Mouse (Mus musculus) midbrain, embryonic 14.5 days (tissue): Measurements from ENCODE around the gene Mapkbp1. TPM values are rescaled to one million over a fixed set of nuclear protein-coding genes. Genes with fewer than 3 reads are reported as not detected.

Experiments
- ATAC-seq: fragments of 200-750 bp; cut with Nextera tagmentation; 2 replicates; pipeline ENCODE4 v1.8.0; 2017; ENCODE audit warnings: moderate number of reproducible peaks, moderate library complexity; ENCODE audit not compliant: low FRiP score, low TSS enrichment
- DNase-seq: peaks from one replicate; pipeline ENCODE4 v3.0.0-alpha.2; 2015
- H3K27ac ChIP-seq: fragments of 300-500 bp; sonication (generic); replicated peaks from 2 replicates; pipeline ENCODE4 v1.5.1; 2014; ENCODE audit warnings: mild to moderate bottlenecking, low read depth, low read length, moderate library complexity
- H3K27me3 ChIP-seq: fragments of 300-500 bp; sonication (generic); 2 replicates; pipeline ENCODE4 v1.6.1; 2014; ENCODE audit warnings: low read length, control low read depth, mixed read lengths; ENCODE audit not compliant: control insufficient read depth, insufficient read depth
- H3K36me3 ChIP-seq: fragments of 300-500 bp; sonication (generic); 2 replicates; pipeline ENCODE4 v1.6.1; 2014; ENCODE audit warnings: low read length, control low read depth; ENCODE audit not compliant: control insufficient read depth, insufficient read depth
- H3K4me1 ChIP-seq: fragments of 300-500 bp; sonication (generic); 2 replicates; pipeline ENCODE4 v1.6.1; 2014; ENCODE audit warnings: mild to moderate bottlenecking, antibody characterized with exemption, low read length, control low read depth; ENCODE audit not compliant: control insufficient read depth, insufficient read depth
- H3K4me2 ChIP-seq: fragments of 300-500 bp; sonication (generic); 2 replicates; pipeline ENCODE4 v1.6.1; 2014; ENCODE audit warnings: mild to moderate bottlenecking, low read length, moderate library complexity
- H3K4me3 ChIP-seq: fragments of 300-500 bp; sonication (generic); replicated peaks from 2 replicates; pipeline ENCODE4 v1.5.1; 2014; ENCODE audit warnings: low read depth, low read length
- H3K9ac ChIP-seq: fragments of 300-500 bp; sonication (generic); replicated peaks from 2 replicates; pipeline ENCODE4 v1.6.1; 2014; ENCODE audit warnings: mild to moderate bottlenecking, low read length, moderate library complexity
- H3K9me3 ChIP-seq: fragments of 300-500 bp; sonication (generic); 2 replicates; pipeline ENCODE4 v1.6.1; 2016; ENCODE audit warnings: low read length, control low read depth, mixed read lengths; ENCODE audit not compliant: control insufficient read depth
- WGBS: fragments of 180-500 bp; shearing (Covaris S2); extraction: QIAGEN DNeasy Blood & Tissue Kit; methylation state at CpG from one replicate; pipeline ENCODE4 v1.1.7; 2014; 5-methylcytosine and 5-hydroxymethylcytosine counted together
- polyA plus RNA-seq: library from polyadenylated mRNA; unstranded; fragments of >200 nt; fragmentation: Nextera tagmentation; extraction: Ambion mirVana; gene quantifications from 2 replicates; pipeline ENCODE4 v1.2.1, GENCODE M21; 2014

Mapkbp1 gene
- polyA plus RNA-seq, 1 experiment from 2014 or later: 8.1 TPM

DNA sequence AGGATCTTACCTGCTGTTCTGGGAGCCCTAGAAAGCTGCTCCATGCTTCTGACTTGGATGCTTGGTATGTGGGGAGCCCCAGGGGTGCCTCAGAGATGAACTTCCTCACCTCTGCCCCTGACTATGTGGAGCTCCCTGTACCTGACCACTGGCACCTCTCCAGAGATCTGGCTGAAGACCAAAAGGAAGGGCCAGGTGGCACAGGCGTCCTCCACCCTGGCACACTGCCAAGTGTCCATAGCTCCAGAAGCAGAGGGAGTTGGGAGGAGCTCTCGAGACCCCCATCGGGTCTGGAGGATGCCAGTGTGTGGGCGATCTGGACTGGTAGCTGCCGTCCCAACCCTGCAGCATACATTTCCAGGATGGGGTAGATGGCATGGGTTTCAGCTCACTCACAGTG is 61.2 kb downstream of the Mapkbp1 start:
- ATAC-seq (no peak), DNase-seq (no peak)
- 82% methylated on average over 5 of the region's 5 CpGs for whole genome bisulfite sequencing

DNA sequence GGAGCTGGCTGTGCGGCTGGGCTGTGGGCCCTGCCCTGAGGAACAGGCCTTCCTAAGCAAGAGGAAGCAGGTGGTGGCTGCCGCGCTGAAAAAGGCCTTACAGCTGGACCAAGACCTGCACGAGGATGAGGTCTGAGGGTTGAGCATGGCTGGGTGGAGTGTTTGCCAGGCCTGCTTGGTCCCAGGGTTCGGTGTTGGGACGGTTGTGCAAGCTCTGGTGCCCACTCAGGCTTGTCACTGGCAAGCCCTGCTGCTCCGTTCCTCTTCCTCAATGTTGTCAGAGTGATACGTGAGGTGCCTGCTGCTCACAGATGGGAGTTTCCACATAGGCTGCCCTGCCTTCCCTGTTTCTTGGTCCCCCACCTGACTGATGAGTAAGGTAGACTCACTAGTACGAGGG is 65.2 kb downstream of the Mapkbp1 start:
- Histone ChIP-seq H3K36me3 (peaks cover 96% of the 10 kb centered on the region), H3K27ac (no peak overlapping the region), H3K9ac (no peak overlapping the region), H3K4me2 (no peak overlapping the region), H3K4me1 (no peaks in the 10 kb centered on the region), H3K9me3 (no peaks in the 10 kb centered on the region), H3K27me3 (no peaks in the 10 kb centered on the region), H3K4me3 (no peak overlapping the region)
- 97% methylated on average over 9 of the region's 9 CpGs for WGBS
- DNase-seq (no peak), ATAC-seq (no peak)

More for the DNA sequence above, 61.2 kb downstream of the Mapkbp1 start:
- Histone ChIP-seq H3K27me3 (no peaks in the 10 kb centered on the region), H3K27ac (no peak overlapping the region), H3K4me1 (no peaks in the 10 kb centered on the region), H3K4me3 (no peak overlapping the region), H3K36me3 (peaks cover 86% of the 10 kb centered on the region), H3K9me3 (no peaks in the 10 kb centered on the region), H3K9ac (no peak overlapping the region), H3K4me2 (no peak overlapping the region)

- no peaks in the 10 kb centered on the region for H3K27me3 ChIP-seq
- no peaks in the 10 kb centered on the region for H3K4me1 ChIP-seq
- no peak overlapping the region for H3K4me3 ChIP-seq
- DNase-seq (no peak), ATAC-seq (no peak)
- no peak overlapping the region for H3K9ac ChIP-seq
- WGBS: 97% methylated on average over 5 of the region's 5 CpGs
- H3K36me3 ChIP-seq: peaks cover 66% of the 10 kb centered on the region
- no peak overlapping the region for H3K4me2 ChIP-seq
- no peak overlapping the region for H3K27ac ChIP-seq
- H3K9me3 ChIP-seq: no peaks in the 10 kb centered on the region
Measured at GRCm38 (mm10) chr2:120040991-120041390, 68.5 kb downstream of the Mapkbp1 start.

DNA sequence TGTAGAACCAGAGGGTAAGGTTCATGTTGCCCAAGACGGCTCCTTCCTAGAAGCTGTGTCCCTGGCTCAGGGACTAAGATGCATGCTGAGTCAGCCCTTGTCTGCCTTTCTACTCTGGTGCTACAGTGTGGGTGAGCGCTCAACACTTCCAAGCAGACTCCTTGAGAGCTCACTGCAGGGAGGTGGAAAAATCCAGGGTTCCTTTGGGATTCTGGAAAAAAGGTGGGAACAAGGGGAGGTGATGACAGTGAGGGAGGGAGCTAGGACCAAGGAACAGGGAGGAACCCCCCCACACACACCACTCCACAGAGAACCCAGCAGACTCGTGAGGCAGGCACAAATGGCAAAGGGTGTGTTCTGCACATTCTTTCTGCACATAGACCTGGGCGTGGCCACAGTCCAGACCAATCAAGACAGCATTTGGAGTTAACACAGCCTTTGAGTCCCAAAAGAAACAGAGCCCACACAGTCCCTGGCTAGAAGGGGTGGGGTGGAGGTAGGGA is 71.7 kb downstream of the Mapkbp1 start:
- Histone ChIP-seq H3K27me3 (no peaks in the 10 kb centered on the region), H3K27ac (no peak overlapping the region), H3K4me3 (no peak overlapping the region), H3K9me3 (no peaks in the 10 kb centered on the region), H3K9ac (no peak overlapping the region), H3K36me3 (peaks cover 35% of the 10 kb centered on the region), H3K4me1 (no peaks in the 10 kb centered on the region), H3K4me2 (no peak overlapping the region)
- DNase-seq (no peak), ATAC-seq (no peak)
- WGBS: 73% methylated on average over 4 of the region's 4 CpGs

DNA sequence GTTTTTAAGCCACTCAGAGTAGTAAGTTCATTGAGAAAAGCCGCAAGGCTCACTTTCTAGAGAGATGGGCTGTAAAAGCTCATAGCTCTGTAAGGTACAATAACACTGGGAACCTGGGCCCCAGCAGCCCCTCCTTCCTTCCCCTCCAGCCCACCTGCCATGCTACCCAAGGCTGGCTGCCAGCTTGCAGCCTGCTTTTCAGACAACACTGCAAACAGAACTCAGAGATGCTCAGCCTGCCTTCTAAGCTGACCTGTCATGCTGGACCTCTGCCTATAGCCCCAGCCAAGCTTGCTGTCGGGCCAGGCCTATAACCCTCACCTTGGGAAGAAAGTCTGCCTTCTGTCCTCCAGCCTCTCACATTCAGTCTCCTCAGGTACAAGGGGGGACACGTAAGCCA is 72.2 kb downstream of the Mapkbp1 start:
- ATAC-seq (no peak), DNase-seq (no peak)
- Histone ChIP-seq H3K9ac (no peak overlapping the region), H3K4me3 (no peak overlapping the region), H3K9me3 (no peaks in the 10 kb centered on the region), H3K27ac (no peak overlapping the region), H3K27me3 (no peaks in the 10 kb centered on the region), H3K4me2 (no peak overlapping the region), H3K4me1 (no peaks in the 10 kb centered on the region), H3K36me3 (peaks cover 30% of the 10 kb centered on the region)
- 80% methylated on average over 3 of the region's 3 CpGs for WGBS

DNA sequence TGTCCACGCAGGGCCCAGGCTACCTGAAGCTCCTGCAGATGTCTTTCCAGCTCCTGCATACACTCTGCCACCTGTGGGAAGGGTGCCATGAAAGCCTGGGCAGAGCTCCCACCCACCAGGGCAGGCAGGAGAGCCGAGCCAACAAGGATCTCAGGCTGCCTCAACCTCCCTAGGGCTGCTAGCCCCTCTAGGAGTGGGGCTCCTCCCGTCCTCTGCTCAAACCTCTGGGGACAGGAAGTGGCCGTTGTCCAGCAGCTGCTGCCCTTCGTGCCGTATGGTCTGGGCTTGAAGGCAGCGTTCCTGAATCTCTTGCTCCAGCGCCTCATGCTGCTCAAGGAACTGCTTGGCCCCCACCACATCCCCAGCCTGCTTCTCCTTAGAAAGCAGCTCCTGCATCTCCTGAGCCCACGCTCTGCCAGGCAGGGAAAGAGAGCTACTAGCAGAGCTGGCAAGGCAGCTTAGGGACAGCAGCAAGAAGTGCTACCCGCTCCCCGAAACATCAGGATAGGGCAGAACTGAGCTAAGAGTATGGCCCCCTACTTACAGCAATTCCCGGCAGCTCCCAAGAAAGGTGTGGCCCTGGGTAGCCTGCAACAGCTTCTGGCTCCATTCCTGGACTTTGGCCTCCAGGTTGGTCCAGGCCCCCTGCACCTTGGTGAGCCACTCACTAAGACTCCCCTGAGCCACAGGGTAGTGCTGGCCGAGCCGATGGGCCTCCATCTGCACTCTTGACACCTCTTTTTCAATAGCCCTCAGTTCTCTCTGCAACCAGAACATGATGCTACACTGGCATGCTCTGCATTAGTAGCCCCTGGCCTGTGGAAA is 74.2 kb downstream of the Mapkbp1 start:
- Histone ChIP-seq H3K4me1 (no peaks in the 10 kb centered on the region), H3K36me3 (peaks cover 10% of the 10 kb centered on the region), H3K27me3 (no peaks in the 10 kb centered on the region), H3K9ac (no peak overlapping the region), H3K9me3 (no peaks in the 10 kb centered on the region), H3K4me2 (no peak overlapping the region), H3K27ac (no peak overlapping the region), H3K4me3 (no peak overlapping the region)
- WGBS: 68% methylated on average over 14 of the region's 14 CpGs
- DNase-seq (no peak), ATAC-seq (no peak)

DNA sequence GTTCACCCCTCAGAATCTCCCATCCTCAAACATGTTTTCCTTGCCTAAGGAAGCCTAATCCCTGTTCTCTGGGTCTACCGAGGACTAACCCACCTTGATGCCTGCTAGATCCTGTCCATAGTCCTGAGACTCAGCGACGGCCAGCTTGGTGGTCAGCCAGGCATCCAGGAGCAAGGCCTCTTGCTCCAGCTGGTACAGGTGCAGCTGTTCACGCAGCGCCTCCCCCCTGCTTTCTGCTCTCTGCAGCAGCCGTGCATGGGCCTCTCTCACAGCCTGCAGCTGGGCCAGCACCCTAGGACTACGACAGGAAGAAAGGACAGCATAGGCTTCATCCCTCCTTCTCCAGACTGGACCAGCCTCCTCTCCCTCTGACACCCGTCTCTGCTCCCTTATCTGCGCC is 75.7 kb downstream of the Mapkbp1 start:
- H3K36me3 ChIP-seq: no peaks in the 10 kb centered on the region
- no peaks in the 10 kb centered on the region for H3K4me1 ChIP-seq
- no peak overlapping the region for H3K4me3 ChIP-seq
- no peaks in the 10 kb centered on the region for H3K27me3 ChIP-seq
- WGBS: 80% methylated on average over 9 of the region's 9 CpGs
- no peak overlapping the region for H3K4me2 ChIP-seq
- H3K9ac ChIP-seq: no peak overlapping the region
- ATAC-seq (no peak), DNase-seq (no peak)
- H3K9me3 ChIP-seq: no peaks in the 10 kb centered on the region
- H3K27ac ChIP-seq: no peak overlapping the region

- no peak overlapping the region for H3K4me2 ChIP-seq
- no peaks in the 10 kb centered on the region for H3K9me3 ChIP-seq
- no peak overlapping the region for H3K27ac ChIP-seq
- ATAC-seq: no peak
- no peaks in the 10 kb centered on the region for H3K27me3 ChIP-seq
- no peaks in the 10 kb centered on the region for H3K4me1 ChIP-seq
- 62% methylated on average over 10 of the region's 10 CpGs for WGBS
- peak; percentile 52 for DNase-seq
- no peaks in the 10 kb centered on the region for H3K36me3 ChIP-seq
- no peak overlapping the region for H3K9ac ChIP-seq
- H3K4me3 ChIP-seq: no peak overlapping the region
Measured at GRCm38 (mm10) chr2:120049632-120050274, 77.3 kb downstream of the Mapkbp1 start.

- ATAC-seq (no peak), DNase-seq (no peak)
Measured at GRCm38 (mm10) chr2:120051405-120051804, 78.9 kb downstream of the Mapkbp1 start.

More at GRCm38 (mm10) chr2:120051405-120051804, 78.9 kb downstream of the Mapkbp1 start:
- no peaks in the 10 kb centered on the region for H3K36me3 ChIP-seq
- no peak overlapping the region for H3K27ac ChIP-seq
- H3K4me3 ChIP-seq: no peak overlapping the region
- no peaks in the 10 kb centered on the region for H3K9me3 ChIP-seq
- H3K27me3 ChIP-seq: no peaks in the 10 kb centered on the region
- no peak overlapping the region for H3K4me2 ChIP-seq
- H3K4me1 ChIP-seq: no peaks in the 10 kb centered on the region
- WGBS: 66% methylated on average over 6 of the region's 6 CpGs
- H3K9ac ChIP-seq: no peak overlapping the region
